Mouse (Mus musculus): Measurements from ENCODE around the gene Rps6kb1. TPM values are rescaled to one million over a fixed set of nuclear protein-coding genes. Genes with fewer than 3 reads are reported as not detected.

The Rps6kb1 gene
- polyA plus RNA-seq, 1 experiment from 2014 or later: 62.1 TPM

DNA sequence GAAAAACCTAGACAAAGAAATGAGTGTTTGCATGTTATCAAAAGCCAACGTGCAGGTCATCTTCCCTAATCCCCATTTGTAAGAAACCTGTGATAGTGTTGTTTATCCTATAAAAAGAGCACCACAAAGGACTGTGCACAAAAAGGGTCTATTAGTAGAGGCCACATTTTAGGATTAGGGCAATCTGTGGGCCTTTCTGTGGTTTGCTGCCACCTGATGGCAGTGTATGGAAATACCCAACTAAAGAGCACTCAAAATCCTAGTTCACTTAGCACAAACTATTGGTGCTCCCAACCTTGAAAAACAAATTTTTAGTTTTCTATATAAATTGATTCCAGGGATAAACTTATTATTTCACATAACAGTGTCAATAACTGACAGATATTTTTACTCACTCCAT is 11.8 kb downstream of the Rps6kb1 start:
- no peak overlapping the region for H3K9ac ChIP-seq (ENCODE audit: low read length)
- H3K27me3 ChIP-seq (ENCODE audit: control insufficient read depth, insufficient read depth, low read depth, low read length): no peaks in the 10 kb centered on the region
- H3K4me2 ChIP-seq (ENCODE audit: low read depth, low read length): no peak overlapping the region
- no peak overlapping the region for H3K4me3 ChIP-seq (ENCODE audit: low read length)
- peaks cover 9% of the 10 kb centered on the region for H3K36me3 ChIP-seq (ENCODE audit: control insufficient read depth, insufficient read depth, low read length)
- no peaks in the 10 kb centered on the region for H3K4me1 ChIP-seq (replicated peaks; ENCODE audit: control insufficient read depth, insufficient read depth, low read length)
- H3K27ac ChIP-seq (ENCODE audit: low read length): no peak overlapping the region
- WGBS: 70% methylated on average over 1 of the region's 1 CpGs
- H3K9me3 ChIP-seq (ENCODE audit: control insufficient read depth, low read length): no peaks in the 10 kb centered on the region
- ATAC-seq (ENCODE audit: low read depth): no peak

DNA sequence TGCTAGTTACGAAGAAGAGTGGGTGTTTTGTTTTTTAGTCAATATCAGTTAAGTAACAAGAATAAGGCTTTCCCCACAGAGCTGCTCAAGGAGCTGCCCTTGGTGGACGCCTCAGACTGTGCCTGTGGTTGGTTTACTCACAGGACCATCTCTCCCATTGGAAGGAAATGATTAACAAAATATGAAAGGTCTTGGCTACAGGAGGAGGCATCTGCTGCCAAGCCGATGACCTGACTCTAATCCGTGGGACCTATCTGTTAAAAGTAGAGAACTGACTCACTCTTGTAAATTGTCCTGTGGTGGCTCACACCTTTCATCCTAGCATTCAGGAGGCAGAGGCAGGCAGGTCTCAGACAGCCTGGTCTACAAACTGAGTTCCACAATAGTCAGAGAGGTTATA is 17.1 kb downstream of the Rps6kb1 start:
- Histone ChIP-seq H3K27ac (ENCODE audit: low read length) (no peak overlapping the region), H3K36me3 (ENCODE audit: control insufficient read depth, insufficient read depth, low read length) (peaks cover 24% of the 10 kb centered on the region), H3K4me3 (ENCODE audit: low read length) (no peak overlapping the region), H3K9me3 (ENCODE audit: control insufficient read depth, low read length) (no peaks in the 10 kb centered on the region), H3K4me2 (ENCODE audit: low read depth, low read length) (no peak overlapping the region), H3K4me1 (replicated peaks; ENCODE audit: control insufficient read depth, insufficient read depth, low read length) (no peaks in the 10 kb centered on the region), H3K9ac (ENCODE audit: low read length) (no peak overlapping the region), H3K27me3 (ENCODE audit: control insufficient read depth, insufficient read depth, low read depth, low read length) (no peaks in the 10 kb centered on the region)
- no peak for ATAC-seq (ENCODE audit: low read depth)
- WGBS: 96% methylated on average over 4 of the region's 4 CpGs

DNA sequence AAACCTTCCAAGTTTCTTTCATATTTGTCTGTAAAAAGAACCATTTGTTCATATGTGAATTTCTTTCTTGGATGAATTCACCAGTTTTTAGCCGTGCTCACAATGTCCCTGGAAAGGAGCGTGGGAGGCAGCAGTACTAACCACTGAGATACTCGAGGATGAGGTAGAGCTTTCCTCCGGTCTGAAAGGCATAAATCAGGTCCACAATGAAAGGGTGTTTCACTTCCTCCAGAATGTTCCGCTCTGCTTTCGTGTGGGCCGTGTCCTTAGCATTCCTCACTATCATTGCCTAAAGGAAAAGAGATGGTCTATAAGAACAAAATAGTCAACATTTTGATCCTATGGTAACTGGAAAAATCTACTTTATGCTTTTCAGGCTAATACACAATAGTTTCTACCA is 24.9 kb downstream of the Rps6kb1 start:
- no peak for ATAC-seq (ENCODE audit: low read depth)
- H3K4me3 ChIP-seq (ENCODE audit: low read length): no peak overlapping the region
- H3K4me1 ChIP-seq (replicated peaks; ENCODE audit: control insufficient read depth, insufficient read depth, low read length): no peaks in the 10 kb centered on the region
- 94% methylated on average over 7 of the region's 7 CpGs for whole genome bisulfite sequencing
- H3K27ac ChIP-seq (ENCODE audit: low read length): no peak overlapping the region
- no peak overlapping the region for H3K9ac ChIP-seq (ENCODE audit: low read length)
- no peak overlapping the region for H3K4me2 ChIP-seq (ENCODE audit: low read depth, low read length)
- no peaks in the 10 kb centered on the region for H3K27me3 ChIP-seq (ENCODE audit: control insufficient read depth, insufficient read depth, low read depth, low read length)
- H3K9me3 ChIP-seq (ENCODE audit: control insufficient read depth, low read length): no peaks in the 10 kb centered on the region
- peaks cover 46% of the 10 kb centered on the region for H3K36me3 ChIP-seq (ENCODE audit: control insufficient read depth, insufficient read depth, low read length)

DNA sequence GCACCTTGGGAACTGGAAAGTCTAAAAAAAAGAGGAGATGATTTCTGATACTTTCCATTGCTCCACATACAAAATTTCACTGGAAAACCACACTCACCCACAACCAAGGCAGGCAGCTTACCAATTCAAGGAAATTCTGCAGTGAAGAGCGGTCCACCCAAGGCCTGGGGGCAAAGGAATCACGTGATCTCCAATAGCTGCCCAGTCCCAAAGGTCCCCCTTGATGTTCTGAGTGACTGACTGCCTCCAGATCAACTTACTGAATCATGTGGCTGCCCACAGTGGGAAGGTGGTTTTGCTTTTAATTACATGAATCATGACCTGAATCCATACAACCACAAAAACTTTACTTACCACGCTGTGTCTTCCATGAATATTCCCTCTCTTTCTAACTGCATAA is 27.4 kb downstream of the Rps6kb1 start:
- WGBS: 95% methylated on average over 3 of the region's 3 CpGs
- H3K4me2 ChIP-seq (ENCODE audit: low read depth, low read length): no peak overlapping the region
- no peaks in the 10 kb centered on the region for H3K27me3 ChIP-seq (ENCODE audit: control insufficient read depth, insufficient read depth, low read depth, low read length)
- no peak for ATAC-seq (ENCODE audit: low read depth)
- H3K9me3 ChIP-seq (ENCODE audit: control insufficient read depth, low read length): no peaks in the 10 kb centered on the region
- H3K9ac ChIP-seq (ENCODE audit: low read length): no peak overlapping the region
- no peak overlapping the region for H3K4me3 ChIP-seq (ENCODE audit: low read length)
- H3K27ac ChIP-seq (ENCODE audit: low read length): no peak overlapping the region
- no peaks in the 10 kb centered on the region for H3K4me1 ChIP-seq (replicated peaks; ENCODE audit: control insufficient read depth, insufficient read depth, low read length)
- H3K36me3 ChIP-seq (ENCODE audit: control insufficient read depth, insufficient read depth, low read length): peaks cover 38% of the 10 kb centered on the region

DNA sequence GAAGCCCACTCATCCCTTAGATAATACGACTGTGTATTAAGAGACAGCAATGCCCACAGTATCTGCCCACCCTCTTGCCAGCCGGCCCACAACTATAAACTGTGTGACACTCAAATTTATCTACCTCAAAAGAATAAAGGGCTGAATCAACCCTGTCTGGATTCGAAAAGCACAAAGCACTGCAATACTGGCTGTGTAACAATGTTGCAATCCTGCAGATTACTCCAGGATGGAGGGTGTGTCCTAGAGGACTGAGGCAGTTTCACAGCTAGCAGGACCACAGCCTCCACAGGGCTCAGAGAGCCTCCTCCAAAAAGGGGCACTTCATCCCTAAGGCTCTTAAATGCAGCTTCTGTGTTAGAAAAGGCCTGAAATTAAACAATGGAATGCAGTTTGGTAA is 28.0 kb downstream of the Rps6kb1 start:
- Histone ChIP-seq H3K4me3 (ENCODE audit: low read length) (no peak overlapping the region), H3K27ac (ENCODE audit: low read length) (no peak overlapping the region), H3K9ac (ENCODE audit: low read length) (no peak overlapping the region), H3K27me3 (ENCODE audit: control insufficient read depth, insufficient read depth, low read depth, low read length) (no peaks in the 10 kb centered on the region), H3K4me1 (replicated peaks; ENCODE audit: control insufficient read depth, insufficient read depth, low read length) (no peaks in the 10 kb centered on the region), H3K36me3 (ENCODE audit: control insufficient read depth, insufficient read depth, low read length) (peaks cover 42% of the 10 kb centered on the region), H3K4me2 (ENCODE audit: low read depth, low read length) (no peak overlapping the region), H3K9me3 (ENCODE audit: control insufficient read depth, low read length) (no peaks in the 10 kb centered on the region)
- 82% methylated on average over 3 of the region's 3 CpGs for WGBS
- ATAC-seq (ENCODE audit: low read depth): no peak

DNA sequence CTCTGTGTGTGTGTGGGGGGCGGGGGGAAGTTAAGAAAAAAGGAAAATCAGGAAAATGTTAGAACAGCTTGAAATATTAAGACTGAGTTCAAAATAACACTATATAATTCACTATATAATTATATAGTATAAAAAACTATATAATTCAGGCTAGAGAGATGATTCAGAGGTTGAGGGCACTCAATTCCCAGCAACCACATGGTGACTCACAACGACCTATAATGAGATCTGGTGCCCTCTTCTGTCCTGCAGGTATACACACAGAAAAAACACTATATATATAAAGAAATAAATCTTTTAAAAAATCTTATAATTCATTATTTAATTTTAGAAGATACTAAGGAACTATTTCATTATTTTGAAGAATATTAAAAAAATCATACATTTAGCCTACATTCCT is 36.6 kb downstream of the Rps6kb1 start:
- Histone ChIP-seq H3K9me3 (ENCODE audit: control insufficient read depth, low read length) (no peaks in the 10 kb centered on the region), H3K27me3 (ENCODE audit: control insufficient read depth, insufficient read depth, low read depth, low read length) (no peaks in the 10 kb centered on the region), H3K9ac (ENCODE audit: low read length) (no peak overlapping the region), H3K4me2 (ENCODE audit: low read depth, low read length) (no peak overlapping the region), H3K4me1 (replicated peaks; ENCODE audit: control insufficient read depth, insufficient read depth, low read length) (no peaks in the 10 kb centered on the region), H3K27ac (ENCODE audit: low read length) (no peak overlapping the region), H3K4me3 (ENCODE audit: low read length) (no peak overlapping the region), H3K36me3 (ENCODE audit: control insufficient read depth, insufficient read depth, low read length) (peaks cover 51% of the 10 kb centered on the region)
- 87% methylated on average over 2 of the region's 2 CpGs for WGBS
- ATAC-seq (ENCODE audit: low read depth): no peak

DNA sequence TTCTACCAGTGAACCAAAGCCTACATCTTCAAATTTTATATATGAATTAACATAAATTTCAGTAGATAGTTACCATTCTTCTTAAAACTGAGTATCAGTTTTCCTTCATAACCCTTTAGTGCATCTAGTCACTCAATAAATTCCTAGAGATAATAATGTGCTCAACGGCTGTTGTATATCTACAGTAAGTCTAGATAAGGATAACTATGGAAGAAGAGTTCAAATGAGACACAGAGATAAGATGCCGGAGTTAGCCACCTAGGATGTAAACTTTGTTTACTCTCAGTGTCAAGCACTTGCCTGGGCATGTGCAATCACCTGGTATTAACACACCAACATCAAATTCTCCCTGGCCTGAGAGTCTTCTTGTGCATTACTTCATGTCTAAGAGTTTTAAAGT is 37.3 kb downstream of the Rps6kb1 start:
- H3K4me1 ChIP-seq (replicated peaks; ENCODE audit: control insufficient read depth, insufficient read depth, low read length): no peaks in the 10 kb centered on the region
- 46% methylated on average over 2 of the region's 2 CpGs for WGBS

DNA sequence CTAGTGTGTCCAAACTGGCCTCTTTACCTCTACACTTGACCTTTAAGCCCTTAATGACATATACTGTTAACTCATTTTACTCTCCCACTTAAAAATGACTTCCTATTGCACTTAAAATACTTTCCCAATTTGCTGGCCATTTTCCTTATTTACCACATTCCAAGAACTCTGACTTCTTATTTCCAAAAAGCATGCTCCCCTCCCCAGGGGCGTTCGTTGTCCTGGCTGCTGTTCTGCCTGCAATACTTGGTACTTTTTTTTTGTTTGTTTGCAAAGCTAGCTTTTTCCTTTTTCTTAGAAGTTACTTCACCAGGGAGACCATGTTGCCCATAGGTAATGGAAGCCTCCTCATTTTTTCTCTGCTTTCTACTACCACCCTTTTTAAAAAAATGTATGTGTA is 41.5 kb downstream of the Rps6kb1 start:
- Histone ChIP-seq H3K9me3 (ENCODE audit: control insufficient read depth, low read length) (no peaks in the 10 kb centered on the region), H3K27ac (ENCODE audit: low read length) (no peak overlapping the region), H3K4me2 (ENCODE audit: low read depth, low read length) (no peak overlapping the region), H3K9ac (ENCODE audit: low read length) (no peak overlapping the region), H3K36me3 (ENCODE audit: control insufficient read depth, insufficient read depth, low read length) (peaks cover 27% of the 10 kb centered on the region), H3K4me1 (replicated peaks; ENCODE audit: control insufficient read depth, insufficient read depth, low read length) (no peaks in the 10 kb centered on the region), H3K4me3 (ENCODE audit: low read length) (no peak overlapping the region), H3K27me3 (ENCODE audit: control insufficient read depth, insufficient read depth, low read depth, low read length) (no peaks in the 10 kb centered on the region)
- no peak for ATAC-seq (ENCODE audit: low read depth)
- WGBS: 85% methylated on average over 2 of the region's 2 CpGs

More for the DNA sequence above, 37.3 kb downstream of the Rps6kb1 start:
- Histone ChIP-seq H3K27me3 (ENCODE audit: control insufficient read depth, insufficient read depth, low read depth, low read length) (no peaks in the 10 kb centered on the region), H3K4me2 (ENCODE audit: low read depth, low read length) (no peak overlapping the region), H3K9me3 (ENCODE audit: control insufficient read depth, low read length) (no peaks in the 10 kb centered on the region), H3K27ac (ENCODE audit: low read length) (no peak overlapping the region), H3K9ac (ENCODE audit: low read length) (no peak overlapping the region), H3K4me3 (ENCODE audit: low read length) (no peak overlapping the region), H3K36me3 (ENCODE audit: control insufficient read depth, insufficient read depth, low read length) (peaks cover 50% of the 10 kb centered on the region)
- ATAC-seq (ENCODE audit: low read depth): no peak

DNA sequence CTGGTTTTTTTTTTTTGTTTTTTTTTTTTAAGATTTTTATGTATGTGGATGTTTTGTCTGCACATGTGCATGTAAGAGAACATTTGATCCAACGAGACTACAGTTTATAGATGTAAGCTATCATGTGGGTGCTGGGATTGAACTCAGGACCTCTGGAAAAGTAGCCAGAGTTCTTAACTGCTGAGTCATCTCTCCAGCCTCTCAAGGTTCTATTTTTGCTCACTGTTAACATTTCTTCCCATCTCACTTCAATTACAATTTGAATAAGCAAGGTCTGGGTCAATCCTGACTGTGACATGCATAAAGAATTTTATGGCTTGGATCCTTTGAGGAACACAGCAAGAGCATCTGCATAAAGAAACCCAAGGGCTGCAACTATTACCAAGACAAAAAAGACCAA is 43.8 kb downstream of the Rps6kb1 start:
- H3K9me3 ChIP-seq (ENCODE audit: control insufficient read depth, low read length): no peaks in the 10 kb centered on the region
- no peaks in the 10 kb centered on the region for H3K4me1 ChIP-seq (replicated peaks; ENCODE audit: control insufficient read depth, insufficient read depth, low read length)
- no peak for ATAC-seq (ENCODE audit: low read depth)
- H3K27ac ChIP-seq (ENCODE audit: low read length): no peak overlapping the region
- no peak overlapping the region for H3K4me2 ChIP-seq (ENCODE audit: low read depth, low read length)
- no peak overlapping the region for H3K9ac ChIP-seq (ENCODE audit: low read length)
- no peak overlapping the region for H3K4me3 ChIP-seq (ENCODE audit: low read length)
- H3K27me3 ChIP-seq (ENCODE audit: control insufficient read depth, insufficient read depth, low read depth, low read length): no peaks in the 10 kb centered on the region
- 66% methylated on average over 1 of the region's 1 CpGs for WGBS
- peaks cover 21% of the 10 kb centered on the region for H3K36me3 ChIP-seq (ENCODE audit: control insufficient read depth, insufficient read depth, low read length)

DNA sequence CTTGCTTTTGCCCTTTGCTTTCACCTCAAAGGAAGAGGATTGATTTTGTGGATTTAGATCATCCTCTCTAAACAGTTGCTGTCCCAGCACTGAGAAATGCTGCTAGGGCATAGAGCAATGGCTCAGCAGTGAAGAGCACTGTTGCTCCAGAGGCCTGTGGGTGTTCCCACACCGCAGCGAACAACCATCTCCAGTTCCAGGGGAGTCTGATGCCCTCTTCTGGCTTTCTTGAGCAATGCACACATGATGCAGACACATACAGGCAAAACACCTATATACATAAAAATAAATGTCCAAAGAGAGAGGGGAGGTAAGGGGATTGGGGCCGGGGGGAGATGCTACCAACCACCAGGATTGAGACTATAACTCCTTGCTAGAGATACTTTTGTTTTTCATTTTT is 46.7 kb downstream of the Rps6kb1 start:
- Histone ChIP-seq H3K4me2 (ENCODE audit: low read depth, low read length) (no peak overlapping the region), H3K9me3 (ENCODE audit: control insufficient read depth, low read length) (no peaks in the 10 kb centered on the region), H3K27me3 (ENCODE audit: control insufficient read depth, insufficient read depth, low read depth, low read length) (no peaks in the 10 kb centered on the region), H3K4me3 (ENCODE audit: low read length) (no peak overlapping the region), H3K36me3 (ENCODE audit: control insufficient read depth, insufficient read depth, low read length) (peaks cover 13% of the 10 kb centered on the region), H3K4me1 (replicated peaks; ENCODE audit: control insufficient read depth, insufficient read depth, low read length) (no peaks in the 10 kb centered on the region), H3K9ac (ENCODE audit: low read length) (no peak overlapping the region), H3K27ac (ENCODE audit: low read length) (no peak overlapping the region)
- 69% methylated on average over 3 of the region's 3 CpGs for WGBS
- no peak for ATAC-seq (ENCODE audit: low read depth)

All from lung, embryonic 16.5 days (tissue).